Mouse (Mus musculus): ENCODE data around the gene Sipa1l1.
"Not testable (repeated sequence)": the region's sequence is repeated elsewhere in the genome, so short reads cannot be mapped to it uniquely, and the experiment has no call there.

Gene Sipa1l1

GRCm38 (mm10) chr12:82441479-82441878 is 272.4 kb downstream of the Sipa1l1 start:
- DNase-seq = no peak

GRCm38 (mm10) chr12:82446609-82447024 is 277.5 kb downstream of the Sipa1l1 start:
- DNase-seq = no peak

- DNase-seq = no peak
Observed at GRCm38 (mm10) chr12:82448129-82448815, 279.2 kb downstream of the Sipa1l1 start.

GRCm38 (mm10) chr12:82452428-82452827 is 283.3 kb downstream of the Sipa1l1 start:
- DNase-seq = peak; percentile 35

DNA sequence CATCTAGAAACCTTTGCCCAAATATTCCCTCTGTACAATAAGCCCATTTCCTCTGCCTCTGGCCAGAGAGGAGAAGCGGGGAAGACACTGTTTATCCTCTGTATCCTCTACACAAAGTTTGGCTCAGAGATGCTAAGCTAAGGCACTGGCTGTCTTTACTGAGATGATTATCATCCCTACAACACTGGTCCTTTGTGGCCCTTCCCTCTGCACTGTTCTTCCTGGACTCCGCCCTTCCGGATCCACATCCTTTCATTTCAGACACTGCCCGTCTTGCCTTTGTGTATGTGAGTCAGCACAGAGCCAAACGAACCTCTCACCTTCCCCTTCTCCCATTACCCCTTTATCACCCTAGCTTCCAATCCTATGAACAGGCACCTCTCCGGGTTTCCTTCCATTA is 285.3 kb downstream of the Sipa1l1 start:
- peak; percentile 74 for DNase-seq

- DNase-seq = no peak
Observed at GRCm38 (mm10) chr12:82455700-82456413, 286.7 kb downstream of the Sipa1l1 start.

DNA sequence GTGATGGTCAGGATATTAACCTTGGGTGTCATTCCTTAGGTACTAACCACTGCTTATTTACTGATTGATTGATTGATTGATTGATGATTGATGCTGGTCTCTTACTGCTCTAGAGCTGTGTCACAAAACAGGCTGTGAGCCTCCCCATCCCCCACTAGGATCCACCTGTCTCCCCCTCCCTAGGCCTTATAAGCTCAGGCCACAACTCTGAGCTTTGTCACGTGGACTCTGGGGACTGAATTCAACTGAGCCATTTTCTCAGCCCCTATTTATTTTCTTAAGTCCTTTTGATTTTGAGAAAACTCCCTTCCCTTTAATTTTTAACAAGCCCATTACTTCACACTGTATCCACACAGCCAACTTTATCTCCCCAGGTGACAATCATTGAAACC is 287.3 kb downstream of the Sipa1l1 start:
- no peak for DNase-seq

- DNase-seq = no peak
Observed at GRCm38 (mm10) chr12:82457609-82458008, 288.5 kb downstream of the Sipa1l1 start.

DNA sequence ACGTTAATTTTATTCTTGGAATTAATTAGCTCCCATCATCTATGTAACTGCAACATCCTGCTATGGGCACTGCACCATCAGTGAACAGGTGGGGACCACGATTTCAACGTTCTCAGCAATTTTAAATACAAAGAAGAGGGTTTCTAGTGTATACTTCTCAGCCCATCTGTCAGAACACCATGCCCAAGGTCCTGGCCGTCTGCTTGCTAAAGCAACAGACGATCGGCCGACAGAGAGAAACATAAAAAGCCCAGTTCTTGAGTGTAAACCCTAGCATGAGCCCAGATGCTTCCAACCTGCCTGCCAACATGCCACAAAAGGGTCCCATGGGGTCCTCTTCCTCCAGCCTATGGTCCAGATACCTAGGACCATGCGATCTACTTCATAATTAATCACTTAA is 288.9 kb downstream of the Sipa1l1 start:
- DNase-seq = no peak

DNA sequence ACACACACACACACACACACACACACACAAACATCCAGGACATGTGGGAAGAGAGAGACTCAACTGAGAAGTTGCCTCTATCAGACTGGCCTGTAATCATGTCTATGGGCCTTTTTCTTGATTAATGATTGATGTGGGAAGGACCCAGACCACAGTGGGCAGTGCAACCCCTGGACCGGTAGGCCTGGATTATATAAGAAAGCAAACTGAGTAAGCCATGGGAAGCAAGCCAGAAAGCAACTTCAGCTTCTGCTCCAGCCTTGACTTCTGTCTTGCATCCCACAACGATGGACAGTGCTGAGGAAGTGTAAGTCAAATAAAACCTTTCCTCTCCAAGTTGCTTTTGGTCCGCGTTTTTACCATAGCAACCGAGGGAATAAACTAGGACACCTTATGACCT is 298.1 kb downstream of the Sipa1l1 start:
- DNase-seq = no peak

- peak; percentile 82 for DNase-seq
Observed at GRCm38 (mm10) chr12:82467641-82468040, 298.5 kb downstream of the Sipa1l1 start.

GRCm38 (mm10) chr12:82468416-82468815 is 299.3 kb downstream of the Sipa1l1 start:
- DNase-seq = peak; percentile 85

DNA sequence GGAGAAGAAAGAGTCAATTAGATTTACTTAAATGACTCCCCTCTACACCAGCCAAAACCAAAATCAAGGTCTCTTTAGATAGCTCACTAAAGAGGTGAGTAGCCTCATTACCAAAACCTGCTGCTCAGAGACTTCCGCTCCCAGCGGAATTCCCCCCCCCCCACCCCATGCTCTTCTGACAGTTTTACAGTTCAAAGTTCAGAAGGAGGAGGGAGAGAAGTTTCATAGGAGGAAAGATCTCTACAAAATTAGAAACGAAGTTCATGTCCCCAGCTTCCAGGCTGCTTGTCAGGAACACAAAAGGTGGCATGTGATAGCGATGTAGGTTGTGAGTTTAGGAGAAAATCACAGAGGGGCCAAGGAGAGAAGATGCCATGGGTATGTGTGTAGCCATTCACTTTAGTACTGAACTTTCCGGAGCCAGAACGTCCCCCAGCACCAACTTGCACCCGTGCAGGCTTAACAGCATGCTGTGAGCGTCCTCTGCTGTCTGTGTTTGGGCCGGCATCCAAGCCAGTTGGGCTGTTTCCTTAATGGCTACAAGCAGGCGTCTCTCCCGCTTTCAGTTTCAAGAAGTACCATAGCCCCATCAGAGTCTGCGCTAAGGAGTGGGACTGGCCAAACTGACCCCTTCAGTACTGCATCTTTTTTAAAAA is 300.7 kb downstream of the Sipa1l1 start:
- peak; percentile 96 for DNase-seq

GRCm38 (mm10) chr12:82470362-82470936 is 301.3 kb downstream of the Sipa1l1 start:
- peak; percentile 91 for DNase-seq

DNA sequence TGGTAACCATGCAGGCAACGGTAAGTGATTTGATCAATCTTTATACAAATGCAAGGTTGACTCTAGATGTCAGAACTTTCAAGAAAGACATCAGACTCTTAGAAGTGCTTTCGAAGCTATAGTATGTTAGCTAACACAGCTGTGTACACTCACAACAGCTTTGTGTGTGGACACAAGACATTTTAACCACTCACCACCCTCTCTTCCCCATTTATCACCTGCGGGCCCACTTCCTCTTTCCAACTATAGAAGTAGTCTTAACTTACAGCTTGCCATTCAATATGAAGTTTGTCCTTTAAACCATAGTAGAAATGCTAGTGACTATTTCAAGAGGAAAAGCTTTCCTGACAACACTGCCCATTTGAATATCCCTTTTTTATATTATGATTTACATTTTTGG is 303.7 kb downstream of the Sipa1l1 start:
- DNase-seq = no peak

- DNase-seq = no peak
Observed at GRCm38 (mm10) chr12:82473238-82473637, 304.1 kb downstream of the Sipa1l1 start.

DNA sequence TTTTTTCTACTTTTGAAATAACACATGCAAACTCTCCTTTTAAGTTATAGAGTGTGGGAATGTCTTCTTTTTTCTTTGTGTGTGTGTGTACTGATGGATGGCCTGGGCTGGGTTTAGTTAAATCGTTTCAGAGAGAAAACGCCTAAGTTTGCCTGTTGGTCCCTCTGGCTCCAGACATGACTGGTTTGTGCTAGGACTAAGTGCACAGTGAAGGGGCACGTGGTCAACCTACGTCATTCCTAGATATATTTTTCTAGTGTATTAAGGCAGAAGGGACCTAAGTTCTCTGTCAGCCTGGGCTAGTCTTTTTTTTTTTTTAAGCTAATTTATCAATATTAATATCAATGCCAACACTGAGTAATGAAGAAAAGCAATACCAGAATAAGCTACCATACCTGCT is 305.3 kb downstream of the Sipa1l1 start:
- no peak for DNase-seq

DNA sequence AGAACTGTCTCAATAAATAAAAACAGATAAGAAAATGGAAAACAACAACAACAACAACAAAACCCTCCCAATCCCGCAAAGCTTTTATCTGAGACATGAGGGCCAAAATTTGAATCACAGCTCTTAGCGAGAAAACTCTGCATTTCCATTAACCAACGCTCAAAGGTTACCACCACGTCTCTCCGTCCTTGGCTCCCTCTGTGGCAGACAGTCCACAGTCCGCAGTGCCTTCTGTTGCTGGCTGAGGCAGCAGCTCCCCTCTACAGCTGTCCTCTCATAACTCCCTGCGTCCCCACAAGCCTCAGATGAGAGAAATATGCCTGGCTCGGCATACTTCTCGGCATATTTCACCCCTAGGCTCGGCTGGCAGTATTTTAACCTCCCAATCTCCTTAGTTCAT is 306.9 kb downstream of the Sipa1l1 start:
- DNase-seq = no peak

- DNase-seq = no peak
Observed at GRCm38 (mm10) chr12:82476580-82476979, 307.5 kb downstream of the Sipa1l1 start.

- DNase-seq = no peak
Observed at GRCm38 (mm10) chr12:82477826-82478225, 308.7 kb downstream of the Sipa1l1 start.

DNA sequence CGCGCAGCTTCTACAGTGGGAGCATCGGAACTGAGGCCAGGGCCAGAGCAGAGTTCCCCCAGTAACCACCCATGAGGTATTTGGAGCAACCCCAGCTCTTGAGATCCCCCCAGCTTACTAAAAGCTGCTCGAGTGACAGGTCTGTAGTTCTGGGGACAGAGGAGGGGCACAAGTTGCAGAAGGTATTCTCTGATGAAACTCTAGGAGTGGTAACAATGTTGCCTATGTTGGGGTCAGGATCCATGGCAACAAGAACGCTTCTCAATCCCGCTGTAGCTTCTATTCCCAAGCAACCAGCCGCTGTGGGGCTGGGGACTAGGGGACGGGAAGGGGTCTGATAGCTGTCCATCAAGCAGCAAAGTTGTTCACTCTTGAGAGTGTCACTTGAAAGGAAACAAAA is 309.1 kb downstream of the Sipa1l1 start:
- no peak for DNase-seq

GRCm38 (mm10) chr12:82479393-82479792 is 310.3 kb downstream of the Sipa1l1 start:
- no peak for DNase-seq

DNA sequence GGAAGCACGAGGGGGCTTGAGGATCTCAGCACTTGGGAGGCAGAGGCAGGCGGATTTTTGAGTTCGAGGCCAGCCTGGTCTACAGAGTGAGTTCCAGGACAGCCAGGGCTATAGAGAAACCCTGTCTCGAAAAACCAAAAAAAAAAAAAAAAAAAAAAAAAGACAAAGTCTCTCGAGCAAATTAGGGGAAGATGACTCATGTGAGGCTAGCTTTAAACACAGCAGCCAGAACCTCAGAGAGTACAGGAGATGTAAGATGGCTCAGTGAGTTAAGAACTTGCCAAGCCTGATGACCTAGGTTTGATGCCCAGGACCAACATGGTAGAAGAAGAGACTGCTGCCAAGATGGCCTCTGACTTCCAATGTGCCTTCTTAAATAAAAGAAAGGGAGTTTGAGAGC is 311.3 kb downstream of the Sipa1l1 start:
- not testable (repeated sequence) for DNase-seq

DNA sequence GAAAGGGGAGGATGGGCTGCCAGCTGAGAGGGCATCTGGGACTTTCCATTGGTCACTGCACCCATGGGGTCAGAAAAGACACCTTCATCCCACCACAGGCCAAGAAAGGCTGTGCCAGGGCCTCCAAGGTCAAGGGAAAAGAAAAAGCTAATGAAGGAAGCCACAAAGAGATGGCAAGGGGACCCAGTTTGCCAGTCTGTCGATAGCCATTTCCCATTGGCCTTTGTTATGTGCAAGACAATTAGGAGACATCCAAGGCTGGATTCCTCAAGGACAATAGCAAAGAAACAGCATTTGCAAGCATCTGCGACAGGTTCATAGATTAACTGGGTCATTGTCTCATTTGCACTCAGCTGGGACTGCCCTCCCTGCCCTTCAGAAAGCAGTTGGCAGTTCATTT is 316.3 kb downstream of the Sipa1l1 start:
- DNase-seq = no peak
